Mouse (Mus musculus) C2C12 (cell line): ENCODE results near the gene Aktip. TPM values are rescaled to one million over a fixed set of nuclear protein-coding genes. Genes with fewer than 3 reads are reported as not detected.

Experiments used
- H3K27me3 ChIP-seq: one replicate; pipeline ENCODE4 v1.6.1; 2011; ENCODE audit not compliant: control insufficient read depth, insufficient read depth, insufficient read length
- H3K36me3 ChIP-seq: one replicate; pipeline ENCODE4 v1.6.1; 2011; ENCODE audit not compliant: control insufficient read depth, insufficient read depth
- H3K4me3 ChIP-seq: one replicate; pipeline ENCODE4 v1.5.1; 2011; ENCODE audit warnings: mild to moderate bottlenecking, control low read depth; ENCODE audit not compliant: poor library complexity, insufficient read depth, severe bottlenecking
- H3K79me2 ChIP-seq: one replicate; pipeline ENCODE4 v1.6.1; 2011; ENCODE audit not compliant: control insufficient read depth, insufficient read depth
- H3K79me3 ChIP-seq: one replicate; pipeline ENCODE4 v1.6.1; 2011; ENCODE audit warnings: low read depth, control low read depth
- H3ac ChIP-seq: one replicate; pipeline ENCODE3; 2011; ENCODE audit warnings: low read depth; ENCODE audit not compliant: control insufficient read depth, insufficient read length
- CEBPB ChIP-seq: IDR thresholded peaks from one replicate; pipeline ENCODE4 v1.6.1; 2011; ENCODE audit warnings: low read depth, mild to moderate bottlenecking, control low read depth, moderate library complexity
- CTCF ChIP-seq: IDR thresholded peaks from one replicate; pipeline ENCODE4 v1.5.1; 2011; ENCODE audit not compliant: control insufficient read depth, insufficient read depth, insufficient read length
- FOSL1 ChIP-seq: IDR thresholded peaks from one replicate; pipeline ENCODE4 v1.8.0; 2011; ENCODE audit warnings: mild to moderate bottlenecking, low read length; ENCODE audit not compliant: poor library complexity, insufficient read depth, severe bottlenecking
- MAX ChIP-seq: IDR thresholded peaks from one replicate; pipeline ENCODE4 v1.6.1; 2011; ENCODE audit warnings: mild to moderate bottlenecking, control low read depth
- MYOD1 ChIP-seq: IDR thresholded peaks from one replicate; pipeline ENCODE4 v1.6.1; 2011; ENCODE audit warnings: low read depth; ENCODE audit not compliant: control insufficient read depth, insufficient read length
- MYOG ChIP-seq: IDR thresholded peaks from one replicate; pipeline ENCODE4 v1.6.1; 2011; ENCODE audit not compliant: control insufficient read depth, insufficient read length; ENCODE audit errors: extremely low read depth
- USF1 ChIP-seq: IDR thresholded peaks from one replicate; pipeline ENCODE4 v1.6.1; 2011; ENCODE audit warnings: low read depth, mild to moderate bottlenecking, control low read depth, moderate library complexity
- polyA plus RNA-seq: library from polyadenylated mRNA; unstranded; fragments of >200 nt; fragmentation: generic; extraction: Trizol; gene quantifications from one replicate; pipeline ENCODE4 v1.2.1, GENCODE M21; 2012; ENCODE audit warnings: missing spikeins

Gene Aktip
- polyA plus RNA-seq, 1 experiment = 13.0 TPM

DNA sequence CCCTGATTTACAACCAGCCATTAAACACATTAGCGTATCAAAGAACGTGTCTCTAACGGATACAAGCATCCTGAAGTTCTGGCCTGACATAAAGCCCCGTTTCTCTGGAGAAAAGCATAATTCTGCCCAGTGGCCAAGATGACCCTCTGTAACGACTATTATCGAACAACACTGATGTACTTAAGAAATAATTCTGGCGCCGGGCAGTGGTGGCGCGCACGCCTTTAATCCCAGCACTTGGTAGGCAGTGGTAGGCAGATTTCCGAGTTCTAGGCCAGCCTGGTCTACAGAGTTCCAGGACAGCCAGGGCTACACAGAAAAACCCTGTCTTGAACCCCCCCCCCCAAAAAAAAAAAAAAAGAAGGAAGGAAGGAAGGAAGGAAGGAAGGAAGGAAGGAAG is 65.1 kb downstream of the Aktip start:
- TF ChIP-seq CTCF (no peak), USF1 (no peak), CEBPB (no peak), MAX (no peak), MYOD1 (no peak), MYOG (no peak), FOSL1 (no peak)

DNA sequence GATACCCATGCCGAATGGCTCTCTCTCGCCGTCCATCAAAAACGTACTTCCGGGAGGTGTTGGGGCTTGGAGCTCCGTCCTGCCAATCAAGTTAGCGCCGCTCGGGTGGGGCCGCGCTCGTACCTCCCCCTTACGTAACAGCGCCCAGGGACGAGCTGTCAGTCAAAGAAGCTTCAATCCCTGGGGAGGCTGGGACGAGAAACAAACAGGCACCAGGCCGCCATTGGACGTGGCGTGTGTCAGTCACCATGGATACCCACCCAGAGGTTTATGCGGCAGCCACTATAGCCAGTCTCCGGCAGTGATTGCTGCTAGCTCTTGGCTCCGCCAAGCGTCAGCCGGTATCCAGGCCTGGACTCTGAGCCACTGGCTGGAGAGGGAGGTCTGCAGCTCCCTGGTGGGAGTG is 65.7 kb downstream of the Aktip start:
- peaks cover 7% of the 10 kb centered on the region for H3K36me3 ChIP-seq
- H3K4me3 ChIP-seq = no peak overlapping the region
- H3K79me2 ChIP-seq = peaks cover 8% of the 10 kb centered on the region
- H3ac ChIP-seq = no peak overlapping the region
- H3K79me3 ChIP-seq = no peaks in the 10 kb centered on the region
- TF ChIP-seq MYOG = no peak
- no peak for TF ChIP-seq FOSL1
- TF ChIP-seq MAX = peak; percentile 13
- TF ChIP-seq CTCF = no peak
- no peak for TF ChIP-seq MYOD1
- TF ChIP-seq CEBPB = peak; percentile 73
- TF ChIP-seq USF1 = no peak
- H3K27me3 ChIP-seq = no peaks in the 10 kb centered on the region

More for the DNA sequence above, 65.1 kb downstream of the Aktip start:
- Histone ChIP-seq H3K36me3 (peaks cover 2% of the 10 kb centered on the region), H3ac (no peak overlapping the region), H3K4me3 (no peak overlapping the region), H3K27me3 (no peaks in the 10 kb centered on the region), H3K79me3 (no peaks in the 10 kb centered on the region), H3K79me2 (peaks cover 8% of the 10 kb centered on the region)

DNA sequence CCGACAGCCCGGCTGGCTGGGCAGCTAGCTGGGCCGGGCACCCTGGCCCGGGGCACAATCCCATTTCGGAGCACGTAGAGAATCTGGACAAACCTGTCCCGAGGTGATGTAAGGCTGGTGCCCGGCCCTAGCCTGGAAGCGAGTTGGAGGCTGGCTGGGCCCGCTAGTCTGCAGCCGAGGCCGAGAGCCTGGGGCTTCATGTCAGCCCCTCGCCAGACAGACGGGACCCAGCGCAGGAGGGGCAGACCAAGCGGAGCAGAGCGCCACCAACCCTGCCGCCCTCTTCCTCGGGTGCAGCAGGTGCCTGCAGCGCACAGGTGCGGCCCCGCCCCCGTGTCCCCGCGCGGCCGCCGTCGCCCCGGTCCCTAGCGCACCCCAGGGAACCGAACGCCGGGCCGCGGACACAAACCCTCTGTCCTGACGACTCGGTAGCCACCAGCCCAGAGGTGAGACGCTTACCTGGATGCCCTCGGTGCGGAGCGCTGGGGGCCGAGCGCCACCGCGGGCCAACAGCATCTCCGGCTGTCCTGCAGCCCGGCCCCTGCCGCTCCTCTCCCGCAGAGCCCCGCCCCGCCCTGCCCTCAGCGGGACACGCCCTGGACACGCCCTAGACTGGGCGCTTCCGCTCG is 66.2 kb downstream of the Aktip start:
- peaks cover 7% of the 10 kb centered on the region for H3K36me3 ChIP-seq
- H3ac ChIP-seq = peak overlapping the region; percentile 60
- no peaks in the 10 kb centered on the region for H3K79me3 ChIP-seq
- H3K79me2 ChIP-seq = peaks cover 8% of the 10 kb centered on the region
- TF ChIP-seq CTCF (no peak), CEBPB (no peak), MAX (no peak), MYOD1 (no peak)
- peak overlapping the region; percentile 55 for H3K4me3 ChIP-seq
- H3K27me3 ChIP-seq = no peaks in the 10 kb centered on the region

GRCm38 (mm10) chr8:91132731-91133130 is 67.0 kb downstream of the Aktip start:
- TF ChIP-seq MYOD1 = no peak
- TF ChIP-seq CTCF = no peak
- no peak for TF ChIP-seq FOSL1
- TF ChIP-seq USF1 = no peak
- no peak for TF ChIP-seq MAX
- TF ChIP-seq CEBPB = no peak
- no peak for TF ChIP-seq MYOG
- peak overlapping the region; percentile 55 for H3K4me3 ChIP-seq

DNA sequence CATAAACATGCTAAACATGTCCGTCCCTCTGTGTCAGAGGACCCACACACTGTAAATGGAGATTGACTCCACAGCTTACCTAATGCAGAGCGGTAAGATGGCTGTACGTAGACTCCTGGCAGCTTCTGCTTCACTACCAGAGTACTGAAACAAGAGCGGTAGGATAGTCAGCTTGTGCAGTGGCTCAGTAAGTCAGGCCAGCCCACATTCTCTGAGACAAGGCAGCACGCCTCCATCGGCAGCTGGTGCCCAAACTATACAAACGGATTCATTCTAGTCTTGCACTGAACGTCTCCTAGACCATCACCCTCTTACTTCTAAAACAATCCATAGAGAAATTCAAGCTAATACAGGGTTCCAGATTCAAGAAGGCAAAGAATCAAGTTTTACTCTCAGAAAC is 73.0 kb downstream of the Aktip start:
- no peak for TF ChIP-seq MYOG
- no peak for TF ChIP-seq CTCF
- TF ChIP-seq FOSL1 = no peak
- TF ChIP-seq MYOD1 = no peak
- TF ChIP-seq CEBPB = no peak
- TF ChIP-seq MAX = no peak
- TF ChIP-seq USF1 = no peak
- H3K4me3 ChIP-seq = no peak overlapping the region
- H3K79me2 ChIP-seq = no peaks in the 10 kb centered on the region
- H3K36me3 ChIP-seq = peaks cover 50% of the 10 kb centered on the region
- no peaks in the 10 kb centered on the region for H3K79me3 ChIP-seq
- H3K27me3 ChIP-seq = no peaks in the 10 kb centered on the region
- no peak overlapping the region for H3ac ChIP-seq

More at GRCm38 (mm10) chr8:91132731-91133130, 67.0 kb downstream of the Aktip start:
- no peak overlapping the region for H3ac ChIP-seq
- H3K79me3 ChIP-seq = no peaks in the 10 kb centered on the region
- H3K36me3 ChIP-seq = peaks cover 15% of the 10 kb centered on the region
- peaks cover 8% of the 10 kb centered on the region for H3K79me2 ChIP-seq
- no peaks in the 10 kb centered on the region for H3K27me3 ChIP-seq

DNA sequence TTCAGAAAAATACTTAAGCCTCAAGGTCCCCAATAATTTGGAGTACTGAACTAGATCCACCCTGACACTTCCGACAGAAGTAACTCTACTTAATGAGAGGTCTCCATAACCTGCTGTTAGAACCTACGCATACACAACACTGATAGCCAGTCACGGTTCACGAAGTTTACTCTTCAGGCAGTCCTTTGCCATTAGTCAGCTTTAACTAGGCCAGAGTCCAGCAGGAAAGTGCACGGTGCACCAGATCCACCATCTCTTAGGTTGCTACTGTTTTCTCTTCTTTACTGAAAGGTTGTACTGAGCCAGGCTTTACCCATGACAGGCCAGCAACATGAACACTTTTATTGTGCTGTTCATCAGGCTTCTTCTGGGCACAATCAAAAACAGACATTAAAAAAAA is 75.5 kb downstream of the Aktip start:
- Histone ChIP-seq H3K36me3 (peaks cover 53% of the 10 kb centered on the region), H3K79me3 (no peaks in the 10 kb centered on the region), H3K27me3 (no peaks in the 10 kb centered on the region), H3ac (no peak overlapping the region), H3K4me3 (no peak overlapping the region), H3K79me2 (no peaks in the 10 kb centered on the region)
- TF ChIP-seq MAX (no peak), FOSL1 (no peak), MYOG (no peak), USF1 (no peak), CEBPB (no peak), CTCF (no peak), MYOD1 (no peak)
